In genomic region chr17:44783143-44783542, GRCm38 (mm10) we compare ENCODE assay signal across 33 mouse cellular contexts. TPM values are rescaled to one million over a fixed set of nuclear protein-coding genes. Genes with fewer than 3 reads are reported as not detected.
DNase-seq lines count a peak whose midpoint lies in the region; ATAC-seq and TF ChIP-seq lines count a peak whose summit lies in the region.
"Had no signal": no experiment of that assay in that cellular context is flagged by ENCODE, and none has a peak within 500 bp of the region (broad histone marks: within the 10 kb centered on the region; RNA-seq: fewer than 3 reads in every experiment).

No protein-coding gene starts in this region.

- H3K36me3 ChIP-seq in limb, embryonic 11.5 days (ENCODE audit: control insufficient read depth, insufficient read depth, low read length) = no peaks in the 10 kb centered on the region
- no peaks in the 10 kb centered on the region for H3K36me3 ChIP-seq in limb, embryonic 10.5 days
- H3K36me3 ChIP-seq in CH12.LX (replicated peaks in 1 of 2; ENCODE audit: control insufficient read depth in 1 of 2, insufficient read depth in 1 of 2, low read length in 1 of 2) = peaks cover 0 to 4% of the 10 kb centered on the region in 2 experiments
- no peaks in the 10 kb centered on the region for H3K36me3 ChIP-seq in forebrain, postnatal 0 days (ENCODE audit: insufficient read depth)
- H3K36me3 ChIP-seq: embryonic facial prominence, embryonic 10.5 days; embryonic facial prominence, embryonic 15.5 days; forebrain, embryonic 12.5 days; heart, embryonic 13.5 days; hindbrain, embryonic 12.5 days; intestine, embryonic 15.5 days; limb, embryonic 13.5 days; liver, embryonic 13.5 days; midbrain, embryonic 12.5 days; neural tube, embryonic 13.5 days had no signal

- peaks cover 2% of the 10 kb centered on the region; the same call in 1 of the 2 replicates for H3K4me1 ChIP-seq in limb, embryonic 11.5 days (ENCODE audit: control insufficient read depth, insufficient read depth, low read length)
- peaks cover 3% of the 10 kb centered on the region for H3K4me1 ChIP-seq in limb, embryonic 10.5 days
- peaks cover 0 to 17% of the 10 kb centered on the region in 2 experiments; a peak in 2 of 4 replicates for H3K4me1 ChIP-seq in CH12.LX (ENCODE audit: control insufficient read depth in 1 of 2, insufficient read depth in 2 of 2)
- no peaks in the 10 kb centered on the region; the same call in 1 of the 2 replicates for H3K4me1 ChIP-seq in forebrain, postnatal 0 days (ENCODE audit: insufficient read depth)

- no peak overlapping the region for H3K4me3 ChIP-seq in limb, embryonic 11.5 days (ENCODE audit: low read depth, low read length)
- H3K4me3 ChIP-seq in limb, embryonic 10.5 days = no peak overlapping the region
- H3K4me3 ChIP-seq in CH12.LX (replicated peaks in 1 of 3; ENCODE audit: low read depth in 2 of 3, low read length in 2 of 3, poor library complexity in 1 of 3) = no peak overlapping the region
- no peak overlapping the region for H3K4me3 ChIP-seq in forebrain, postnatal 0 days (ENCODE audit: low read depth, low read length)
- H3K4me3 ChIP-seq: embryonic facial prominence, embryonic 10.5 days; embryonic facial prominence, embryonic 15.5 days; forebrain, embryonic 12.5 days; heart, adult 2 months; heart, embryonic 13.5 days; hindbrain, embryonic 12.5 days; intestine, embryonic 15.5 days; limb, embryonic 13.5 days; liver, embryonic 13.5 days; megakaryocyte, embryonic 14.5 days; midbrain, embryonic 12.5 days; neural tube, embryonic 13.5 days had no signal

- TF ChIP-seq EP300 in CH12.LX (IDR thresholded peaks at IDR 0.05; ENCODE audit: low read length) = no peak

- dilution Hi-C loops in CH12.LX (cut with MboI; ENCODE audit: extremely low pct_ligation_motif_present, extremely low pct_unique_long_range_greater_than_20kb, low sequenced_read_pairs) = no loop called here

- TF ChIP-seq RAD21 in CH12.LX (IDR thresholded peaks at IDR 0.05; ENCODE audit: low read depth, low read length) = no peak

- H3K9ac ChIP-seq in limb, embryonic 11.5 days (ENCODE audit: low read length) = no peak overlapping the region
- no peak overlapping the region for H3K9ac ChIP-seq in CH12.LX (ENCODE audit: insufficient read depth, low read depth)
- H3K9ac ChIP-seq in forebrain, postnatal 0 days = no peak overlapping the region
- H3K9ac ChIP-seq: embryonic facial prominence, embryonic 15.5 days; forebrain, embryonic 12.5 days; heart, embryonic 13.5 days; hindbrain, embryonic 12.5 days; intestine, embryonic 15.5 days; limb, embryonic 13.5 days; liver, embryonic 13.5 days; midbrain, embryonic 12.5 days; neural tube, embryonic 13.5 days had no signal

- H3K27me3 ChIP-seq in limb, embryonic 11.5 days (ENCODE audit: control insufficient read depth, insufficient read depth, low read length) = no peaks in the 10 kb centered on the region
- no peaks in the 10 kb centered on the region for H3K27me3 ChIP-seq in limb, embryonic 10.5 days (ENCODE audit: low read depth, poor library complexity, severe bottlenecking)
- no peaks in the 10 kb centered on the region for H3K27me3 ChIP-seq in CH12.LX (replicated peaks)
- no peaks in the 10 kb centered on the region for H3K27me3 ChIP-seq in forebrain, postnatal 0 days (ENCODE audit: insufficient read depth, low read length)
- H3K27me3 ChIP-seq: embryonic facial prominence, embryonic 15.5 days; forebrain, embryonic 12.5 days; heart, embryonic 13.5 days; hindbrain, embryonic 12.5 days; intestine, embryonic 15.5 days; limb, embryonic 13.5 days; liver, embryonic 13.5 days; megakaryocyte, embryonic 14.5 days; midbrain, embryonic 12.5 days; neural tube, embryonic 13.5 days; Patski had no signal

- in situ Hi-C loops in CH12.LX (cut with MboI; ENCODE audit: low pct_ligation_motif_present, low pct_unique_long_range_greater_than_20kb, low sequenced_read_pairs) = no loop called here

- H3K4me2 ChIP-seq in limb, embryonic 11.5 days (ENCODE audit: low read depth, severe bottlenecking) = no peak overlapping the region
- H3K4me2 ChIP-seq in CH12.LX (ENCODE audit: insufficient read depth, low read depth, poor library complexity, severe bottlenecking) = no peak overlapping the region
- no peak overlapping the region for H3K4me2 ChIP-seq in forebrain, postnatal 0 days (ENCODE audit: low read depth)
- H3K4me2 ChIP-seq: embryonic facial prominence, embryonic 15.5 days; forebrain, embryonic 12.5 days; heart, embryonic 13.5 days; hindbrain, embryonic 12.5 days; intestine, embryonic 15.5 days; limb, embryonic 13.5 days; liver, embryonic 13.5 days; midbrain, embryonic 12.5 days; neural tube, embryonic 13.5 days had no signal

- ATAC-seq in limb, embryonic 11.5 days (ENCODE audit: insufficient number of reproducible peaks, low FRiP score, low TSS enrichment, low read depth) = no peak
- ATAC-seq in granulocyte monocyte progenitor cell, adult 5-6 weeks (replicated peaks; ENCODE audit: poor library complexity, severe bottlenecking) = peak; percentile 96
- ATAC-seq in monocyte, adult 5-6 weeks (replicated peaks; ENCODE audit: insufficient number of reproducible peaks, low FRiP score, low TSS enrichment, poor library complexity, severe bottlenecking) = peak; percentile 70
- no peak for ATAC-seq in forebrain, postnatal 0 days
- ATAC-seq: hindbrain, postnatal 0 days; intestine, embryonic 15.5 days; Patski had no signal

- no peak overlapping the region for H3K27ac ChIP-seq in limb, embryonic 11.5 days (replicated peaks; ENCODE audit: low read depth, low read length)
- H3K27ac ChIP-seq in limb, embryonic 10.5 days = no peak overlapping the region
- no peak overlapping the region for H3K27ac ChIP-seq in CH12.LX (ENCODE audit: insufficient read depth, low read depth)
- H3K27ac ChIP-seq in forebrain, postnatal 0 days (ENCODE audit: low read depth, low read length) = no peak overlapping the region
- H3K27ac ChIP-seq: embryonic facial prominence, embryonic 10.5 days; embryonic facial prominence, embryonic 15.5 days; forebrain, embryonic 12.5 days; heart, adult 2 months; heart, embryonic 13.5 days; hindbrain, embryonic 12.5 days; hindbrain, postnatal 0 days; intestine, embryonic 15.5 days; limb, embryonic 13.5 days; liver, embryonic 13.5 days; midbrain, embryonic 12.5 days; neural tube, embryonic 13.5 days had no signal

- no peak for TF ChIP-seq POLR2A in CH12.LX (IDR thresholded peaks at IDR 0.05; ENCODE audit: low read depth, low read length)

- DNase-seq in limb, embryonic 11.5 days (ENCODE audit: low spot score) = peak; percentile 12
- DNase-seq in limb, embryonic 10.5 days (ENCODE audit: low spot score) = no peak
- DNase-seq in CH12.LX (ENCODE audit: extremely low read depth) = no peak
- no peak for DNase-seq in adrenal gland, postnatal 36 days
- no peak for DNase-seq in forebrain, postnatal 0 days
- DNase-seq in cerebellum, adult 11-12 months = no peak
- DNase-seq: adrenal gland, postnatal 10 days; B cell, adult 2 months; cerebellum, adult 18-20 months; cerebellum, postnatal 10 days; gastrocnemius, postnatal 25 days; heart, adult 2 months; heart, postnatal 14 days; kidney, adult 9 months; kidney, postnatal 14 days; liver, embryonic 13.5 days; lung, adult 18-20 months; lung, postnatal 10 days; right cerebral cortex, postnatal 14 days had no signal

- WGBS in limb, embryonic 11.5 days = 74% methylated on average over 2 of the region's 2 CpGs
- WGBS in limb, embryonic 10.5 days = 77% methylated on average over 2 of the region's 2 CpGs
- WGBS in forebrain, postnatal 0 days = 82% methylated on average over 2 of the region's 2 CpGs

- H3K9me3 ChIP-seq in limb, embryonic 11.5 days (ENCODE audit: control insufficient read depth, low read length) = no peaks in the 10 kb centered on the region
- H3K9me3 ChIP-seq in limb, embryonic 10.5 days (replicated peaks) = no peaks in the 10 kb centered on the region
- H3K9me3 ChIP-seq in CH12.LX (replicated peaks; ENCODE audit: low read length) = no peaks in the 10 kb centered on the region
- H3K9me3 ChIP-seq in forebrain, postnatal 0 days (ENCODE audit: low read length) = no peaks in the 10 kb centered on the region
- H3K9me3 ChIP-seq: embryonic facial prominence, embryonic 10.5 days; embryonic facial prominence, embryonic 15.5 days; forebrain, embryonic 12.5 days; heart, embryonic 13.5 days; hindbrain, embryonic 12.5 days; intestine, embryonic 15.5 days; limb, embryonic 13.5 days; liver, embryonic 13.5 days; megakaryocyte, embryonic 14.5 days; midbrain, embryonic 12.5 days; neural tube, embryonic 13.5 days had no signal

- TF ChIP-seq CTCF in CH12.LX (conservative IDR thresholded peaks at IDR 0.05 in 1 of 2, IDR thresholded peaks at IDR 0.05 in 1 of 2; ENCODE audit: low read depth in 2 of 2, low read length in 2 of 2) = no peak
- TF ChIP-seq CTCF in forebrain, postnatal 0 days (IDR thresholded peaks at IDR 0.05; ENCODE audit: low read depth) = no peak

- no peaks in the 10 kb centered on the region; the same call in none of the 2 replicates for H3K79me2 ChIP-seq in CH12.LX (replicated peaks; ENCODE audit: control insufficient read depth, extremely low read depth, insufficient read depth, poor library complexity, severe bottlenecking)

RNA-seq across cellular contexts. Expression of gene Supt3, which starts 6.2 kb away (rescaled TPM):
- 25.5 and 27.0 TPM in 2 replicates for polyA plus RNA-seq in limb, embryonic 11.5 days (2014; fragmentation: Nextera tagmentation; extraction: Ambion mirVana)
- 21.6 and 24.9 TPM in 2 replicates for polyA plus RNA-seq in limb, embryonic 10.5 days (2016; fragmentation: Nextera tagmentation; extraction: Ambion mirVana)
- 9.1 and 13.1 TPM in 2 replicates for total RNA-seq in CH12.LX (2012; rRNA removed)
- 7.5 and 8.3 TPM in 2 replicates for total RNA-seq in CH12.LX (2014; rRNA removed)
- 20.7 and 22.7 TPM in 2 replicates for polyA plus RNA-seq in CH12.LX (2012; ENCODE audit: insufficient read length, low read depth)
- 27.0 and 27.8 TPM in 2 replicates for total RNA-seq in granulocyte monocyte progenitor cell, adult 5-6 weeks (2014; fragmentation: Nextera tagmentation)
- 13.5 and 17.0 TPM in 2 replicates for total RNA-seq in granulocyte monocyte progenitor cell, adult 5-6 weeks (2017)
- total RNA-seq in monocyte, adult 5-6 weeks (2017) = 4.9 to 9.2 TPM (median 7.2 TPM) in 3 replicates
- total RNA-seq in adrenal gland, postnatal 36 days (2021) = 10 to 100 TPM; 24.7 to 34.0 TPM
- total RNA-seq in forebrain, postnatal 0 days (2014; rRNA removed) = 3.2 and 5.5 TPM in 2 replicates
- 20.5 and 24.5 TPM in 2 replicates for polyA plus RNA-seq in forebrain, postnatal 0 days (2015; fragmentation: Nextera tagmentation; extraction: Ambion mirVana)

RNA-seq across cellular contexts. Expression of gene Runx2, which starts 31.5 kb away (rescaled TPM):
- 5.8 TPM in 2 replicates for polyA plus RNA-seq in limb, embryonic 11.5 days (2014; fragmentation: Nextera tagmentation; extraction: Ambion mirVana)
- polyA plus RNA-seq in limb, embryonic 10.5 days (2016; fragmentation: Nextera tagmentation; extraction: Ambion mirVana) = 1.3 and 4.6 TPM in 2 replicates
- 0.55 and 1.1 TPM in 2 replicates for total RNA-seq in CH12.LX (2012; rRNA removed)
- total RNA-seq in CH12.LX (2014; rRNA removed) = 0.41 and 1.4 TPM in 2 replicates
- 0.37 and 0.70 TPM in 2 replicates for polyA plus RNA-seq in CH12.LX (2012; ENCODE audit: insufficient read length, low read depth)
- 36.0 and 49.8 TPM in 2 replicates for total RNA-seq in granulocyte monocyte progenitor cell, adult 5-6 weeks (2014; fragmentation: Nextera tagmentation)
- total RNA-seq in granulocyte monocyte progenitor cell, adult 5-6 weeks (2017) = 7.9 and 12.3 TPM in 2 replicates
- total RNA-seq in monocyte, adult 5-6 weeks (2017) = 14.8 to 50.7 TPM (median 16.8 TPM) in 3 replicates
- 10 to 100 TPM; 24.3 to 35.2 TPM for total RNA-seq in adrenal gland, postnatal 36 days (2021)
- total RNA-seq in forebrain, postnatal 0 days (2014; rRNA removed) = 0.85 and 5.7 TPM in 2 replicates
- 0.77 and 0.86 TPM in 2 replicates for polyA plus RNA-seq in forebrain, postnatal 0 days (2015; fragmentation: Nextera tagmentation; extraction: Ambion mirVana)

Comparison
In these comparisons a context has a peak if more than half of its experiments do, and no peak if none do; other contexts are left out.
1. ATAC-seq: peak in granulocyte monocyte progenitor cell, adult 5-6 weeks (single experiment) and monocyte, adult 5-6 weeks (single experiment); none in limb, embryonic 11.5 days (single experiment) and forebrain, postnatal 0 days (single experiment).